Mouse (Mus musculus) T-cell, adult 2 months (primary cell): ENCODE results near the gene Top3b.
"Not testable (repeated sequence)": the region's sequence is repeated elsewhere in the genome, so short reads cannot be mapped to it uniquely, and the experiment has no call there.

ENCODE experiments used
- DNase-seq: peaks from one replicate; pipeline ENCODE4 v3.0.0; 2022; ENCODE audit warnings: low spot score

The Top3b gene

DNA sequence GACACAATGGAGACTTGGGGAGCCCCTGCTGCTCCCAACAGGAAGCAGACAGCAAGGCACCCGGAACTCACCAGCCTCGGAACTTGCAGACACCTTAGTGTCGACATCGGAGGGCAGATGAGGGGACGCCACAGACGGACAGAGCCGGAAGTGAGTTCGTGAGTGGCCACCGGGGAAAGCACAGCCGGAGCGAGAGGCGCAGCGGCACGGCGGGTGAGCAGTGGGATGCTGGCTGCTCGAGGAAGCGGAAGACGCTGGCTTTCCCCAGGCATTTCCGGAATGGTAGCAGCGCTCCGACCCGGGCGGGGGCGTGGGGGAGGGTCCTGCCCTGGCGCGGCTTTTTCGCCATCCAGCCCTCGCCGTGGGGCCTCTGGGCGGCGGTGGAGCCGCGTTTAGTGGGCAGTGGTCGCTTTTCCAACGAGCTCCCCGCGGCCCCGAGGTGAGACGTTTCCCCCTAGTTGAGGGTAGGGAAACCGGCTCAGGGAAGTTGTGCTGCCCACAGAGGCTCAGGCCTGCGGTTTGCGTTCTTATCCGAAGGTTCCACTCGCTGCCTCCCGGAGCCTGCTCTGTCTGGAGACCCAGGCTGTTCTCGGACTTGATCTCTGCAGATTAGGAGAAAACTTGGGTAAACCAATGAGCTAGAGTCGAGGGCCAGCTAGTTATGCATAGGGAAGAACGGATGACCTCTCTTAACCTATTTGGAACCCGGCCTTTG is at the start of gene Top3b, which contains the start of gene Vpreb1:
Top3b (plus strand) TSS at position 120 of the 715 bp plus-strand sequence.
Vpreb1 (minus strand) TSS at position 227 of the 715 bp plus-strand sequence.
- peak; percentile 93 for DNase-seq

- no peak for DNase-seq
Measured at GRCm38 (mm10) chr16:16825476-16825875, 45.1 kb upstream of the Top3b start.

GRCm38 (mm10) chr16:16826223-16826622 is 44.3 kb upstream of the Top3b start:
- no peak for DNase-seq

DNA sequence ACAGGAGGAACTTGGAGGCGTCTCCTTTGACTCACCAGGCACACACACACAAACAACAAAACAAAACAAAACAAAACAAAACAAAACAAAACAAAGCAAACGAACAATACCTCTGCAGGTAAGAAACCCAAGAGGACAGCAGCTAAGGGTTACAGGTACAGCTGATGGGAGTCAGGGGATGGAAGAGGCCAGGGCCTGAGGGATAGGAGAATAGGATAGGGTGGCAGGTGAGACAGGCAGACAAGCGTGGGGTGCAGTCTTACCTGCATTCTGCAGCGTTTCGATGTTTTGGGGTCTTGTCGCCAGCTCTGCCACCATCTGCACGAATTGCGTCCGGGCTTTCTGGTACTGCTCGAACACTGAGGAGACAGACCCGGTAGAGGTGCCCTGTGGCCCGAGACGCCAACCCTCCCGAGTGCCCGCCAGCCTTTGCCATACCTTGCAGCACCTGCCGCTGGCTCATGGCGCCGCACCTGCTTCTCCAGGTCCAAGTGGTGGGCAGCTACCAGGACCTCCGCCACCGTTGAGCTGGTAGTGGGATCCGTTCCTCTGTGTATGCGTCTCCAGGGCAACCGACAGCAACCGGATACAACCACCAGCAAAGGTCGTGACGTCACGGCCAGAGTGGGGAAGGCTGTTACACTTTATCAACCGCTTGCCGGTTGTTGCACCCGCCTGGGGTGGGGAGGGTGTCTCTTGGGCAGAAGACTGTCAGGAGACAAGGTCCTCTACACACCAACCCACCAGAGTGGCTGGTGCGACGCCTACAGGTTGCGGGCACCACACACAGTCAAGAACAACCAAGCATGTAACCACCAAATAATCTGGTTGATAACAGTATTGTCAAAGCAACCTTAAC is 41.5 kb upstream of the Top3b start, which contains the start of gene Spag6l:
Spag6l (minus strand) TSS at position 700 of the 859 bp plus-strand sequence.
- DNase-seq, result peak; percentile 88

DNA sequence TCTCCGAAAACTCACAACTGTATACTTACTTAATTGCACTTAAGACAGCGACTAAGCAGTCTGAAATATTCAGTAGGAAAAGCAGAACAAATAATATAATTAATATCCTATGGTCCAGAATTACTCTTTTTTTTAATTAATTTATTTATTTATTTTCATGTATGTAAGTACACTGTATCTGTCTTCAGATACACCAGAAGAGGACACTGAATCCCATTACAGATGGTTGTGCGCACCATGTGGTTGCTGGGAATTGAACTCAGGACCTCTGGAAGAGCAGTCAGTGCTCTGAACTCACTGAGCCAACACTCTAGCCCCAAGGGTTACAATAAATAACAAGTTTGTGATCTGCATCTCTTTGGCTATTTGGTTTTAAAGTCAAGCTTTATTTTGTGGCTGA is 40.9 kb upstream of the Top3b start:
- no peak for DNase-seq

- no peak for DNase-seq
Measured at GRCm38 (mm10) chr16:16849196-16849595, 21.3 kb upstream of the Top3b start.

GRCm38 (mm10) chr16:16852411-16852810 is 18.1 kb upstream of the Top3b start:
- no peak for DNase-seq

GRCm38 (mm10) chr16:16854836-16855235 is 15.7 kb upstream of the Top3b start:
- DNase-seq, result peak; percentile 56

- no peak for DNase-seq
Measured at GRCm38 (mm10) chr16:16855541-16855940, 15.0 kb upstream of the Top3b start.

DNA sequence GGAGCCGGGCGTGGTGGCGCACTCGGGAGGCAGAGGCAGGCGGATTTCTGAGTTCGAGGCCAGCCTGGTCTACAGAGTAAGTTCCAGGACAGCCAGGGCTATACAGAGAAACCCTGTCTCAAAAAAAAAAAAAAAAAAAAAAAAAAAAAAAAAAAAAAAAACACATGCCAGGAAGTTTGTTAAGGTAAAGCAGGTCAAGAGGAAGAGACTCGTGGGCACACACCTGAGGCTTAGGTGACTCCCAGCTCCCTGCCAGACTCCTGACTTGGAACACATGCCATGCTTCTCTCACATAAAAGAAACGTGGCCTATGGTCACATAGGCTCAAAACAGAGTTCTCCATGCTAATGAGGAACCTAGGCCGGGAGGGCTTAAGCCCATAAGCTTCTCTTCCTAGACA is 14.5 kb upstream of the Top3b start:
- DNase-seq, result not testable (repeated sequence)

DNA sequence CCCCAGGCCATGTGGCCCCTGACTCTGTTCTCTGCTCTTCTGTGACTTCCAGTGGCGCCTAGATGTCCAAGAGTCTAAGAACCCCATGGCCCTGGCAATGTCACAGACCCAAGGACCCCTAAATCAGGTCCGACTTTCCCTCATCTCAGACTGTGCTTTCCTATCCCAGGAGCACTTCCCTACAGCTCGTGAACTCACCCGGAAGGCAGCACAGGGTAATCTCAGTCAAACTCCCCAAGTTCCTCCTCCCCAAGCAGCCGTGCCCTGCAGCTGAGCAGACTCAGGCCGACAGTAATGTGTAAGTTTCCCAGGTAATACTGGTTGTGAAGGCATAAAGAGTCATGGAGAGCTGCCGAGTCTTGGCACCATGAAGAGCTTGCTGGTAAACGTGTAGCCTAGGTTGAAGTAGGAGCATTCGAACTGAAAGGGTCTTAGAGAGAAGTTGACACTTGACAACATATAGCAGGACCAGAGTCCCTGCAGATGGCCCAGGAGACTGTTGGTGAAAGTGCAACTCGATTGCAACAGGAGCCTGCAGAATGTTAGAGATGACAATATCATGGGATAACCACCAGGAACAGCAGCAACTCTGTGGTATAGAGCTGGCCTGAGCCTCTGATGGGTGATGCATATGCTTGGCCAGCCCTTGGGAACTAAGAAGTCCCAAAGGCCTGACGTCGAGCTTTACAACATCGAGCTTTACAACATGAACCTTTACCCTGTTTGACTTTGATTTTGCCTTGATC is 13.6 kb upstream of the Top3b start:
- no peak for DNase-seq

GRCm38 (mm10) chr16:16862288-16862687 is 8.2 kb upstream of the Top3b start:
- no peak for DNase-seq

- no peak for DNase-seq
Measured at GRCm38 (mm10) chr16:16863978-16864377, 6.6 kb upstream of the Top3b start, which contains the start of gene Igll1. TSS of gene Igll1 (minus strand) at chr16:16863985.

GRCm38 (mm10) chr16:16865217-16865616 is 5.3 kb upstream of the Top3b start:
- no peak for DNase-seq

DNA sequence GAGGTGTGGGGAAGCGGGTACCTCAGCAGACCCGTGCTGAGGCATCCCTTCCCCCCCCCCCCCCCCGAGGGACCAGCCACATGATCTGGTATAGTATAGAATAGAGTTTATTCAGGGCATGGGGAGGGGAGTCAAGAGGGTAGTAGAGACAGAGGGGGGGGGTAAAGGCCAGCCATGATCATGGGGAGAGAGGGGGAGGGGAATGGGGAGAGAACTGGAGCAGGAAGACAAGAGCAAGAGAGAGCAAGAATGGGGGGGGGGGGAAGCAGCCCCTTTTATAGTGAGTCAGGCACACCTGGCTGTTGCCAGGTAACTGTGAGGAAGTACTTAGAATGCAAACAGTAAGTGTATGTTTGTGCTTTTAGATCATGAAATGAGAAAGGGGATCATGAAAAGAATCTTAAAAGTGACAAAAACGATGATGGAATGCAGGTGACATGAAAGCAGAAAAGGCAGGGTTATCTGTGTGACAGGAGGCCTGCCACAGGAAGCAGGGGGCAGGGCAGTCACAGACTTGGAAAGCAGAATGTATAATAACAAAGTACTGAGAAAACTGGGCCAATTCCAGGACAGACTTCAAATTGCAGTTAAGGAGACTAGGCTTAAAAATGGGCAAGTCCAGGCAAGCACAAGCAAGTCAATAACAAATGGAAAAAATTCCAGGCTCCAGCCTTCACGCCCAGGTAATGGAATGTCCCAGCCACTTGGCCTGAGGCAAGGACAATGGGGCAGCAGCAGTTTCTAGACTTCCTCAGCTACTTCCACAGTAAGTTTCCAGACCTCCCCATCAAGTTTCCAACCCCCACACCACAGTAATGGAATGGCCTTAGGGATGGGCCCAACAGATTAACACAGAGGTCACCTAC is 4.6 kb upstream of the Top3b start:
- DNase-seq, result peak; percentile 15

DNA sequence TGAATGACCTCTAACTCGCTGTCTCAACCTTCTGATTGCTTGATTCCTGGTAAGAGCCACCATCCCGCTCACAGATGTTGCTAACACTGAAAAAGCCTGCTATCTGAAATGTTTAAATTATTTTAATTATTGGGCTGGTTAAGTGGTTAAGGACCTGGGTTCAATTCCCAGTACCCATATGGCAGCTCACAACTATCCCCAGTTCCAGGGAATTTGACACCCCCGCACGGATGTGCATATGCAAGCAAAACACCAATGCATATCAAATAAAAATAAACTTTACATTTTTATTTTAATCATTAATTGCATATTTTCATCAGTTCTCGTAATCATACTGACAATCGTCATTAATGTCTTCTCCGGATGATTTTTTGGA is 307 bp upstream of the Top3b start:
- no peak for DNase-seq

DNA sequence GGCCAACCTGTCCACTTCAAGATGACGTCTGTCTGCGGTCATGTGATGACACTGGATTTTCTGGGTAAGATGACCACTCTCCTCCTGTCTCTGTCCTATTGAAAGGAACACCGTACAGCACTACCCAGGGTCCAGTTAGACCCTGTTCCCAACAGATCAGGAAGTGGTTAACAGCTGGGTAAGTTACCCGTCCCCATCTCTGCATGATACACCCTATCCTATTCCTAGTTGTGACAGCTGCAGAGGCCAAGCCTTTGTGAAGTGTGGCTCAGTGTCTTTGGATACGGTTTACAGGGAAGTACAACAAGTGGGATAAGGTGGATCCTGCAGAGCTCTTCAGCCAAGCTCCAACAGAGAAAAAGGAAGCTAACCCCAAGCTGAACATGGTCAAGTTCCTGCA is 8.5 kb downstream of the Top3b start:
- DNase-seq, result no peak

- DNase-seq, result no peak
Measured at GRCm38 (mm10) chr16:16888341-16888740, 17.8 kb downstream of the Top3b start.

DNA sequence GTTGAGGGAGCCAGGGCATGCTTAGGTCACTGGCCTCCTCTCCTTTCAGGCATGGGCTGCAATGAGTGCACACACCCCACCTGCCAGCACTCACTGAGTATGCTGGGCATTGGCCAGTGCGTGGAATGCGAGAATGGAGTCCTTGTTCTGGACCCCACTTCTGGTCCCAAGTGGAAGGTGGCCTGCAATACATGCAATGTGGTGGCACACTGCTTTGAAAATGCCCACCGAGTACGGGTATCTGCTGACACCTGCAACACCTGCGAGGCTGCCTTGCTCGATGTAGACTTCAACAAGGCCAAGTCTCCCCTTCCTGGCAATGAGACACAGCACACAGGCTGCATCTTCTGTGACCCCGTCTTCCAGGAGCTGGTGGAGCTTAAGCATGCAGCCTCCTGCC is 21.8 kb downstream of the Top3b start:
- no peak for DNase-seq

- no peak for DNase-seq
Measured at GRCm38 (mm10) chr16:16896015-16896381, 25.5 kb downstream of the Top3b start.

- peak; percentile 97 for DNase-seq
Measured at GRCm38 (mm10) chr16:16896382-16897055, 26.0 kb downstream of the Top3b start, which contains the start of gene Ppm1f. TSS of gene Ppm1f (plus strand) at chr16:16896469.
